Mouse (Mus musculus): ENCODE measurements around the gene Thsd4.

The Thsd4 gene

DNA sequence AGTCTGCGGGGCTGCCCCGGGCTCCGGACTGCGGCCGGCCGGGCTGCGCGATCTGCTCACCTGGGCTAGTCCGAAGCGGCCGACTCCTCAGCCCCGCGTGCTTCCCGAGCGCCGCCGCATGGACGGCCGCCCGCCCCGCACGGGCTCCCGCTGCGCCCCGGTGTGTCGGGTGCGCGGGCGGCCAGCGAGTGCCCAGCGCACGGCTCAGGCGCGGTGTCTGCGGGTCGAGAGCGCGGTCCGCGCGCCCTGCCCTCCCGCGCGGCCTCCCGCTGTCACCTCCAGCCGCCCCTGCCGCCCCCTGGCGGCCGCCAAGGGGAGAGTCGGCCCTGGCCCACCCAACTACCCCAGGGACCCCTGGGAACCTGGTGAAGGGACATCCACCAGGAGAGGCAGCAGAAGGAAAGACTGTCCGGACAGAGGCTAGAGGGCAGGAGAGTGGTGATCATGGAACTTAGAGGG is at the start of gene Thsd4:
TSS of gene Thsd4 (minus strand) at position 241 of the 459 bp plus-strand sequence.
- peak; percentile 81 for DNase-seq

DNA sequence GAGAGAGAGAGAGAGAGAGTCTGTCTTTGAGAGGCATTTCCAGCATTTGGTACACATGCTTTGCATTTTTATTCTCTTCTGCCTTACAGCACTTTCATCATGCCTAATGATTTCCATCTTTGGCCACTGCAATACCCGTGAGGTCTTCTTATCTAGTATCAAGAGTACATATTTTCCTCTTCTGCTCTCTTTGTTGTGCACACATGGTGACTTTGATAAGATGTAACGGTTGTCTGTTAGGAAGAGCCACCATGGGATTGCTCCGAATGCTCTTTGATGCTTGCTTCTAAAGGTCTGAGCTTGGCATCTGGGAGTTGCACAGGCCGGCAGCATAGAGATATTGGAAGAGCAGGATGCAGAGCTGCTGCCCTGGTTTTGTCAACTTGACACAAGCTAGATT is 49.2 kb upstream of the Thsd4 start:
- no peak for DNase-seq

DNA sequence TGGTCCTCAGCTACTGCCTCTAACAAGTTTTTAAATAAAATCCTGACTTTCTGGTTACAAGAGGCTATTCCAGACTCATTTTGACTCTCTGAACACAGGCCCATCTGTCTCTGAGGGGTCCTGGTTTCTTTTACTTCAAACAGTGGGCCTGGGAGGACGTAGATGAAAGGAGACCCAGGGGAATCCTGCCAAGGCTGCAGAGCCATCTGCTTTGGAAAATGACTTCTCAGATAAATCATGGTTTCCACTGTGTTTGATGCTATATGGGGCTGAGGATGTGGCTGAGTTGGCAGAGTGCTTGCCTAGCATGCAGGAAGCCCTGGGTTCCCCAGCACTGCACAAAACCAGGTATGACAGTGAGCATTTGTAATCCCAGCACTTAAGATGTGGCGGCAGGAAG is 47.5 kb upstream of the Thsd4 start:
- DNase-seq = no peak

DNA sequence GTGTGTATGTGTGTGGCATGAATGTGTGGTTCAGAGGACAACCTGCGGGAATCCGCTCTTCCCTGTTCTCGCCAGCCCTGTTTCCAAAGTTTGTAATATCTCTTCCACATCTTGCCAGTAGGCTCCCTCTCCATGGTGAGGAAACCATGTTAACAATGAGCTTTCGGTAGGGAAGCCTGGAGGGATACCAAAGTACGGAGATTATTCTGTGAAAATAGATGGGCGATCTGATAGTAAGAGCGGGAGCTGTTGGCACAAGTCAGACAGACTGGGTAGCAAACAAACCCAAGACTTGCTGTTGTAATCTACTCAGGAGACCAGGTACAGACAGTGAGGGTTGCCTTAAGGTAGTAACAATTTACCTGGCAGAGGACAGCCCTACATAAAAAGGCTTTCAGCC is 42.0 kb upstream of the Thsd4 start:
- DNase-seq = no peak

DNA sequence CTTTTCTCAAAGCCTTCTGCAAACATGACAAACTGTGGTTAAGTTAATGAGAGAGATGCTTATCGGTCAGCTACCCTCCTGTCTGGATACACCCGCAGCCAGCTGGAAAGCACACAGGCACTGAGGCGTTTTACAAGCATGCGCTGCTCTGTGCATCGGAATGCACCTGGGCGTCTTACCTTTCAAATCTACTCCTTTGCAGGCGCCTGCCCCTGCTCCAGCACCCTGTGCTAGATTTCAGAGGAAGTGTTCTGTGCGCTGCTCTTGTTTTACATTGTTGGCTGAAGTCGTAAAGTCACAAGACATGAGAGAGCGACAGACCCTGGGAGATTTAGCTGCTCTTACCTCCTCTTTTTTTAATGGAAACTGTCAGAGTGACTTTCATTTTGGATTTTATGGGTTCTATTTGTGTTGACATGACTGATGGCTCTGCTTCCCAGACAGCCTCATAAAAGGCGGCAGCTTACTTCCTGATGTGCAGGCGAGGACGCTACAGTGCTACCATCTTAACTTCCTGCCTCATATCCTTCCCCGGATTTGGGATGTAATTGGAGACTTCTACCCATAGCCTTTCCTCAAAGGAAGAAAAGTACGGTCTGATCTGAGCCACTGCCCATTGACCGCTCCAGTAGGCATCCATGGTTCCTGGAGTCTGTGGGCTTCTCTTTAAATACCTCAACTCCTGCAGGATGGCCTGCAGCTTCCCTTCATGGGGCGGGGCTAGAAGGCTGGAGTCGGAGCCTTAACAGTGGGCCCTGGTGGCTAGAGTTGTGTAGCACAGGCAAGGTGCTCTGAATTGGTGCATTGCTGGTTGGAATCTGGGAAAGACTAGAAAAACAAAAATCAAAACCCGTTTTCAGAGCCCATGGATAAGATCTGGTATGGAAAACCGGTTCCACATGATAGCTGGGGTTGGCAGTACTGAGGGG is 40.9 kb upstream of the Thsd4 start:
- DNase-seq = peak; percentile 67

DNA sequence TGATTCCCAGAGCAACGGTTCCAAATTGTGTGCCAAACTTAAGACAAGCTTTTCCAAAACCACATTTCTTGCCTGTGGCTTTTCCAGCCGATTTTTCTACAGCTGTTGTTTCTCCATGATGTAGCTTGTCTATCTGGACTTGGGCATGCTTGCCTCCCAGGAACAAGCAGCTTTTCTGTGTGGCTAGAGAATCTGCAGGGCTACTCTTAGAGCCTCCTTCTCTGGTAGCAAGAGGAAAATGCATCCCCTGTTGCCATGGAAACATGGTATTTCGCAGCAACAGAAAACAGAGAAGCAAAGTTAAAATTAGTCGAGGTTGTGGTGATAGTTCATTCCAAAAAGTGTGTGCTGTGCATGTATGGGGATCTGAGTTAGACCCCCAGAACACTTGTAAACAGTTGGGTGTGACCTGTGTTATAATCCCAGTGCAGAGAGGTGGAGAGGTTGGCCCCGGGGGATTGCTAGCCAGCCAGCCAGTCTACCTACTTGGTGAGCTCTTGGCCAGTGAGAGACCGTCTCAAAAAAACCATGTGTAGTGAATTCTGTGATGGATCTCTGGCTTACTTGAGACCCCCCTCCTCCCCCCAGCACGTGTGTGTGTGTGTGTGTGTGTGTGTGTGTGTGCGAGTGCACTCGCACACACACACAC is 39.9 kb upstream of the Thsd4 start:
- DNase-seq = no peak

DNA sequence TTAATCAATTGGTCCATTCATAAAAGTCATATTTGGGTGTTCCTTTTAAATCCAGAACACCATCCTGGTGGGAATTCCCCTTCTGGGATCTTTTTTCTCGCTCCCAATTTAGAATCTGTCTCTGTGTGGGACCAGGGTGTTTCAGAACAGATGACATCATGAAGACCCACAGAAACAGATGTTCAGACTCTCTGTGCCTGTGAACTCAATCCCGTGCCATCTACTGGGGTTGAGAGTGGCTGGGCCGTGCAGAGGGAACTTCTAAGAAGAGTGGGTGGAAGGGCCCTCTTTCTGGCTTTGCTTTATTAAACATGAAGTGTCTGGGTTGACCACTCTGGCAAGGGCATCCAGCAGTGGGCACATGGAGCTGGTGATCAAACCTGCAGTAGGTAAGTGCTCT is 36.7 kb upstream of the Thsd4 start:
- no peak for DNase-seq

DNA sequence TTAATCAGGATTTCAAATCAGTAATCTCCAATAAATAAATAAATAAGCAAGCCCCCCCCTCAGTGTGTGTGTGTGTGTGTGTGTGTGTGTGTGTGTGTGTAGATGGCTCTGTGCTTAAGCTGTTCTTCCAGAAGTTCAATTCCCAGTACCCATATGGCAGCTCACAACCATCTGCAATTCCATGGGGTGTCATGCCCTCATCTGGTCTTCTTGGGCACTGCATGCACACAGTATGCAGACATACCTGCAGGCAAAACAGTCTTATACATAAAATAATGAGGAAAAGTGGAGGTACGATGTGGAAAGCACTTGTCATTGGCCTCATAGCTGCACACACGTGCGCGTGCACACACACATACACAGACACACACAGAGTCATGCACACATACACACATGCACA is 29.4 kb upstream of the Thsd4 start:
- no peak for DNase-seq

DNA sequence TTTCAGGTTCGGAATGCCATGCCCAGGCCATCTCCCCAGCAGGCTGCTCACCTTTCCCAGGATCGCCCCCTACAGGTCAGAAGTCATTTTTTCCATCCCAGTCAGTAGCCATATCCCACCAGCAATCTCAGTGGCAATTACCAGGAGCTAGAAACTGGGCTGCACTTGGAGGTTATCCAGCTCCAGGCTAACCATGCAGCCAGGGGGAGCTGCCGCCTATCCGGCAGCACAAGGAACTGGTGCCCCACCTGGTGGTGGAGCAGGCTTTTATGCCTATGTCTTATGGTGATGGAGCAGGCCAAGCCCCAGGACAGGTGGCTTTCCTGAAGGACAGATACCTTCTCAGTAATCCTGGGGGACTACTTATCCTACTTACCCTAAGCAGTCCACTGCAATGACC is 26.3 kb upstream of the Thsd4 start:
- DNase-seq = peak; percentile 81

DNA sequence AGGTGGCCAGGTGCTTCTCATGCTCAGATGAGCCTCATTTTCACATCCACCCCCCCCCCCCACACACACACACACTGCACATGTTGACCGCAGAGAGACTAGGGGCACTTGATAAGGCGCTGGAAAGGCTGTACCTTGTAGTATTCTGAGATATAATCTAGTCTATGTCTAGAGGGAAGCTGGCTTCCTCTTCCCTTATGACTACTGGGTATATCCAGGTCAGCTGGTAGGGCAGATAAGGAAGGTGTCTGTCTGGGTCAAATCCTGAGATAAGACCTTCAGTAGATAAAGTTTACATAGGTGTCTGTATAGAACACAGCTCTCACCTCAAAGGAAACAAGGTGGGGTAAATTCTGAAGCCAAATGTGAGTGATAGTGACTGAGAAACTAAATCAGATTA is 24.3 kb upstream of the Thsd4 start:
- no peak for DNase-seq

DNA sequence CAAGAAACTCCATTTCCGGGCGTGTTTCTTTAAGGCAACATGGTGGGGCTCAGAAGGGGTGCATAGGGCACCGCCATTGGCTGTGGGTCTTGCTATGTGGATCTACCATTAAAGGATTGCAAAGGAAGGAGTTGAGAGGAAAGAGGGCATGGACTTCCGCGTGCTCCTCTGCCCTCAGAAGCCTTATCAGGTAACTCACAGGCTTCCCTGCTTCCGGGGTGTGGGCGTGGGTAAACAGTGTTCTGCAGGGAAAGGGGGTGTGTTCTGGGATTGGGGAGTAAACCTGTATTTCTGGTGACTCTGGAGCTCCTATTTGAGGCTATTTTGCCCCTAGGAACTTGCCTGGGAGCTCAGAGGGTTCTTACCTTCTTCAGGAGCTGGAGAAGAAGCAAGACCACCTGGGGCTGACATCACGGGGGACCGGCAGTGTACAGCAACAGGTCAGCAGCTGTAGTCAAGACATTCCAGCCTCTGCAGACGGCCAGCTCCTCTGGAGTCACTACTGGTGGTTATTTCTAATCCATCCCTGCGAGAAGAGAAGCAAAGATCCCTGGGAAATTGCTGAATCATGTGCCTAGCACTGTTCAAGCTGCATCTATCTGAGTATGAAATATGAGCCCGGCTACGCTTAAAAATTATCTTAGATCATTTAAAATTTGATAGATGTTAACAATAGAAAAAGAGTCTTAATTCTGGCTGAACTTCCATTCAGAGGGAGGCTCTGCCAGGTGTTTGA is 23.7 kb upstream of the Thsd4 start:
- no peak for DNase-seq

DNA sequence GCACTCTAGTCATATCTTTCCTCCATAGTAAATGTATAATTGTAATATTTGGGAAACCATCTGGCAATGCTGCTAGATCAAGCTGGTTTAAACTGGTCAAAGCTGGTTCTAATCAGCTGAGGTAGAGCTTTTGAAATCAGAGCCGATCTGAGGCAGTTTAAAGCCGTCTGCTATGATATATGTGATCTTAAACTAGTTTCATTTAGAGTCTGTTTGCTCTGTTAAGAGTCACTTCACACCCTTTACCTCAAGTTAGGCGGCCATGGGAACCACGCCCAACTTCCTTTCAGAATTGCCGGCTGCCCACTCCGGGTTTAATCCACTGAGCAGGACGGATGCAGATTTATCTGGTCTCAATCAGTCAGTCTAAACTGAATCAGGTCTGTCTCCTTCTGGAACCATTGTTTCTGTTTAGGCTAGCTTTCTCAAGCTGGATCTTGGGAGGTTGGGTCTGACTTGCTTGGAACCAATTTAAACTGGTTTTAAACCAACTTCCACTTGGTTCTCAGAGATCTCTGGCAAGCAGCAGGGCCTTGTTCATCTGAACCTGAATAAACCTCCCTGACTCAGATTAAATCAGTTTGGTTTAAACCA is 21.7 kb upstream of the Thsd4 start:
- DNase-seq = no peak

DNA sequence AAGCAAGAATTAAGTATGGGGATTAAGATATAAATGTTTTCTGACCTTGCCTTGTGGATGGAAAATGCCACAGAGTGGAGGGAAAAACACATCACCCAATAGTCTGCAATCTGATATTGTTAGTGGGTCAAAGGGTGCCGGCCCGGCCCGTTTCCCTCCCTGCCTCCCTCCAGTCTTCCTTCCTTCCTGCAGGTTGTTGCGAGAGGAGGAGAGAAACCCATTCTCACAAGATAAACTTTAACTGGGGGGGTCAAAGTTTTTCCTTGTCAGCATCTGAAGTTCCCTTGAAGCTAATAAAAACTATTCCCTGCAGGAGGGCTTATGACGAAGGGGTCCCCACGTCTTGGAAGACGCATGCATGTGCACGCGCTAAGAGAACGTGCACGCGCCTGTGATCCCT is 8.5 kb upstream of the Thsd4 start:
- DNase-seq = no peak

DNA sequence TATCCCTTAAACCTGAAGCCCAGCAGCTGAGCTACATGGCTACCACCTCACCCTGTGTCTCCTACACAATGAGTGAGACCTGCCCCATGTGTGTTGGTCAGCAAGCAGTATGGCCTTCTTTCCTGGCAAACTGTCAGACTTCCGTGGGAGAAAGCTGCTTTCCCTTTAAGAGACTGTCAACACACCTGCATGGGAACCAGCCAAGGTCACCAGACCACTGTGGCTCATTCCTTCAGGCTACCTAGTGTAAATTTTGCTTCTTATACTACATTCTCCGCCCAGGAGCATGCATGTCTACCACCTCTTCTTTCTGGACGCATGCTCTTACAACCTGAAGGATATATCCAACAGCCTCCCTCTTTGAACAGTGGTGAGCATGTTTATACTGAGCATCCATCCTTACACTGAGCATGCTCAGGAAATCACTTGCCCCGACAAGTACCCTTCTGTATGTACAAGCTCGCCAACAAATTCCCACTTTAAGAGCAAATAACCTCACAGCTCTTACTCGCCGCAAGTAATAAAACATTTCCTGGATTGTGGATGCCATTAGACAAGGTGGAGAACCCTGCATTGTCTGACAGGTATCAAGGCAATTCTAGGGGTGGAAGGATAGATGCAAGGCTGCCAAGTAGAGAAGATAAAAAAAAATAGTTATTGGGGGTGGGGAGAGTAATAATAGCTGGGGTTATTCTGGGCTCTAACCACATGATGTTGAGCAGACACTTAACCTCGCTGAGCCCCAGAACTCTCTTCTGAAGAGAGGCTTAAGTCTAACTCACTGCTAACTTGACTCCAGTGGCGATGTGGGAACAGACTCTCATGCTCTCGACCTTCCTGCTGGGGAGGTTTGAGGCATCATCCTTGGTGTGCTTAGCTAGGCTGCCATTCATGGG is 7.8 kb upstream of the Thsd4 start:
- DNase-seq = peak; percentile 20

DNA sequence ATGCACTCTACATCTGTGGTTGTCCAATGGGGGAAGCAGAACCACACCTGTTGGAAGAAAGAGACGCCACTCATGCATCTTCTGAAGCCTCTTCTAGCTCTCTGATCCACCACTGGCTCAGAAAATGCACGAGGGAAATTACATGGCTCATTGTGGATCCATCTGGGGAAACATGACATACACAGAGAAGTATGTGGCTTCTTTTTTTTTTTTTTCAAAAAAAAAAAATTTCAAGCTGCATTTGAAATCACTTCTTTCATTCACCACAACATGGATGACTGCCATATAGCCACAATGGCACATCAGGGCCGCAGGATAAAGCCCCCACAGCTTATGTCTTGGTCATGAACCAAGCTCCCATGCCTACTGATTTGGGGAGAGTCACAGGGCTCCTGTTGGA is 6.4 kb upstream of the Thsd4 start:
- DNase-seq = no peak

DNA sequence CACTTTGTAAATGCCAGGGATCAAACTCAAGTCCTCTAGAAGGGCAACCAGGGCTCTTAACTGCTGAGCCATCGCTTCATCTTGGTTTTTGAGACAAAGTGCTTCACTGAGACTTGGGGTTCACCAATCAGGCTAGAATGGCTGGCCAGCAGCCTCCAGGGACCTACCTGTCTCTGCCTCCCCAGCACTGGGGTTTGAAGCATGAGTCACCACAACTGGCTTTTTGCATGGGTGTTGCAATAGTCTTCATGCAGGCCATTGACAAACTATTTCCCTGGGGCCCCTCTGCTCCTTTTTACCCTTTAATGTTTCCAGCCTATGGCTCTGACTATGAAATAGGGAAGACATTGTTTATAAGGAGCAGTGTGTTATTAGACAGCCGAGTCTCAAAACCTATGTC is 6.0 kb upstream of the Thsd4 start:
- DNase-seq = no peak

DNA sequence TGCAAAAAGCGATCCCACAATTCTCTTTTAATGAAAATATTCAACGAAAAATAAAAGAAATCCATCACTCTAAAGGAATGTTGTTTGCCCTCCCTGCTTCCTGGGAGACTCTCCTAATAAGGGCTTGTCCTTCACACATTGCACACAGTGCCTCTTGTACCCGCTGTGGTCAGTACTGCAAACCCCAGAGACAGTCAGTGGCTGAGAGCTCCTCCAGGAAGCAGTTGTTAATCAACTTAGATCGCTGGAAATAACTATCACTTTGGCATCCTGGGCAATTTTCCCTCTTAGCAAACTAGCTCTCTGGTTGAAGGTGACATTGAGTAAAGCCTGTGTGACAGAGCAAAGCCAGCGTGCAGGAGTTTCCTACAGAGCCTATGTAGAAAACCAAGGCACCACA is 5.2 kb upstream of the Thsd4 start:
- DNase-seq = peak; percentile 16

DNA sequence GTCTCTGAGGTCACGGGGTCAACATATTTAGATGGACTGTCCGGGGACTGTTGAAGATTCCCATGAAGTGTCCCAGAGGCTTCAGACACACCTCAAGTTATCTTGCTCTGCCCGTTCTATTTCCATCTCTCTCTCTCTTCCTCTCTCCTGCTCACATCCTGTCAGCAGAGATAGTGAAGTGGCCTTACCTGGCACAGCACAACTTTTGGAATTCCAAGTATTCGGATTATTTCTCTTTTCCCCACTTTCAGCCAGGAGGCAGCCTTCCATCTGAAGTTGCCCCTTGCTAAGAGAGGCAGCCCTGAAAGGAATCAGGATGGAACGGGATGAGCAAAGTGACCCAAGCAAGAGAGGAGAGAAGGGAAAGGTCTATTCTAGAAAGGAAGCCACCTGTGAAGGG is 4.3 kb upstream of the Thsd4 start:
- DNase-seq = no peak

DNA sequence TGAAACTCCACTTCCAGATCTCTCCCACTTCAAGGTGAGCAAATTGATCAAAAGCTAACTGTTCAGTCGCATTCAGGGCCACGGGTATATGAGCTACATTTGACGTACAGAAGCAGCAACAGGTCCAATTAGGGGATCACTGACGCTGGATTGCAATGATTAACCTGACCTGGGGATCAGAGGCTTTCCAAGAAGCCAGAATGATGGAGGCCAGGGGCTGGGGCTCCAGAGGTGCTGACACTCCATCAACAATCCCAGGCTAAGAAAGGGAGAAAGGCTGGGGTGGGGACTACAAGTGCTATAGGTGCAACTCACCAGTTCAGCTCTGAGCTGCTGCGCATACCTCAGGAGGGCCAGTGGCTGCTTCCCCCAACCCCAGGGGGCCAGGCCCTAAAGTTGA is 703 bp downstream of the Thsd4 start:
- peak; percentile 13 for DNase-seq

DNA sequence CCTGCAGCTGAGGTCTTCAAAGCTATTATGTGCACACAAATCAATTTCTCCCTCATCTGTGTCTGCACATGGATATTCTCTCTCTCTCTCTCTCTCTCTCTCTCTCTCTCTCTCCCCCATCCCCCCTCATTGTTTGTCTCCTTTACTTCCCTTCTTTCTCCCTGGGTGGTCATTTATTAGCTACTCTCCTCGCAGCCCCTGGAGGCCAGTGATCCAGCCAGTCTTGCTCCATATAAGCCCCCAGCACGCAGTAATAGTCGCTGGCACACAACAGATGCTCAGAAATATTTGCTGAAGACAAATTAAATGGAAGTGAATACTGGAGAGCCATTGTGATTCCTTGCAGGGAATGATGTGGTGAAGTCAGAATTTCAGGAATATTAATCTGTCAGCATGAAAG is 2.2 kb downstream of the Thsd4 start:
- no peak for DNase-seq

DNA sequence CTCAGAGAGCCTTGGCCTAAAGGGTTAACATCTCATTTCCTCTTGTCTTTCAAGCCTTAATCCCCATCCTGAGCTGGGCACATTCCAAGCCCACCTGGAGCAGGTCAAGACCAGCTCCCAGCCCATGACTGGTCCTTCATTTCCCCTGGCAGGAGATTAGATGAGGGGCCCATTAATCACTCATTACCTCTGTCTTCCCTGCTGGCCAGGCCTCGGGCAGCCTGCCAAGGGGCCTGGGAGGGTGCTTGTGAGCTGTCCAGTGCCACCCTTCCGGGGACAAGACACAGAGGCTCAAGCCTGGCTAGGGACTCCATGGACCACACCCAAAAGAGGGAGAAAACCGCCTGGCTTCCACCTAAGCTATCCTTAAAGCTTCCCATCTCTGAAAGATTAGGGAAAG is 3.6 kb downstream of the Thsd4 start:
- peak; percentile 62 for DNase-seq

DNA sequence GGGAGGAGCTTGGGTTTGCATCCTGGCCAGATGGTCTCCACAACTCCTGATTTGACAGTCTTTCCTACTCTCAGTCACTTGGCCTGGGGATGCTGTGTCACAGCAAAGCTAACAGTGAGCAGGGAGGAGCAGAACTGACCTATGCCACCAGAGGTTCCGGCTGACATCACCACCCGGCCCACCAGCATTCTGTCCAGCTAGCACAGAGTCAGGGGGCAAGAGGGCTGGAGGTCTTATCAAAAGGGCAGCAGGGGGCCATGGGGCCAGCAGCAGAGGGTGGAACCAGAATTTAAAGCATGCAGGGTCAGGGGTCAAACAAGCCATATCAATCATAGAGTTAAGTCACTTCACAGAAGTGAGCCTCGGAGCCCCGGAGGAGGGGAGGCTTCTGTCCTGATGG is 4.7 kb downstream of the Thsd4 start:
- peak; percentile 68 for DNase-seq

Data from kidney, postnatal 10 days (tissue).